ENCODE assay signal across 8 mouse cellular contexts in the genomic region with DNA sequence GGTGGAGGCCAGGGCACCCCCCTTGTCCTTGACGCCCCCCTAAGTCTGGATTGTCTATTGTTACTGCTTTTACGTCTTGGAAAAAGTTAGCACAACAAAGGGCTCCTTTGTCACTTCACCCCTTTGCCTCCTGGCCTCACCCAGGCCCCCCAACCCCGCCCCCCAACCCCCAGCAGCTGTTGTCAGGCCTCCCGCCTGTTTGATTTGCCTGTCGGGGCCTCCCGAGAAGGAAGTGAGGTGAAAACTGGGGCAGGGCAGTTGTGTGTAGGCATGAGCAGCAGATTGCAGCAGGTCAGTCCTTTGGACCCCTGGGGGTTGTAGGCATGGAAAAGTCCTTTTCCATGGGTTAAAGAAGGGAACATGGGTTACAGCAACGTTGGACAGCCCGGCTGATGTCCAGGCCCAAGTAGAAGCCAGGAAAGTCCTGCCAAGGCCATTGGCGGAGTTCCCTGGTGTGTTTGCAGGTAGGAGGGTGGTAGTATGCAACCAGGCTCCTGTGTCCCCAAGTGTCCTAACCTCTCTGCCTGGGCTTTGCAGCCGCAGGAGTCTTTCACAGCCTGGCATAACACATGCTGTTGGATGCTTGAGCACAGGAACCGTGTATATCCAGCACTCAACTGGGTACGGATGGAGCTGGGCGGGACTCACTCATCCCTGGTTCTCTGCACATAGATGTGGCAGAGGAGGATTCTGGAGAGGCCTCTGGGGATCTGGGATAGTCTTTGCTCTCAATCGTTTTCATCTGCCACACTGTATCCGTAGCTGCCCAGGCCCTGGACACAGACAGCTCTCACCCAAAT. TPM values are rescaled to one million over a fixed set of nuclear protein-coding genes. Genes with fewer than 3 reads are reported as not detected.
DNase-seq lines count a peak whose midpoint lies in the region; ATAC-seq and TF ChIP-seq lines count a peak whose summit lies in the region.

No protein-coding gene starts in this region.

- H3K9ac ChIP-seq in heart, embryonic 16.5 days (ENCODE audit: low read length) = peak overlapping the region; percentile 84
- H3K9ac ChIP-seq in limb, embryonic 11.5 days (ENCODE audit: low read length) = peak overlapping the region; percentile 36

- DNase-seq in gastrocnemius, adult 2 months = peak; percentile 83
- no peak for DNase-seq in gastrocnemius, postnatal 10 days
- DNase-seq in embryo, embryonic 9.5 days (ENCODE audit: extremely low spot score) = peak; percentile 38
- DNase-seq in limb, embryonic 11.5 days (ENCODE audit: low spot score) = peak; percentile 60
- peak; percentile 47 for DNase-seq in retina, embryonic 14.5 days (ENCODE audit: low spot score)
- no peak for DNase-seq in left cerebral cortex, adult 18-20 months (ENCODE audit: low spot score in 2 of 2)

- peak overlapping the region; percentile 85 for H3K4me3 ChIP-seq in gastrocnemius, adult 2 months
- peak overlapping the region; percentile 72 for H3K4me3 ChIP-seq in heart, embryonic 16.5 days (ENCODE audit: low read length)
- no peak overlapping the region for H3K4me3 ChIP-seq in limb, embryonic 11.5 days (ENCODE audit: low read depth, low read length)

- WGBS in heart, embryonic 16.5 days = 32% methylated on average over 15 of the region's 15 CpGs
- WGBS in limb, embryonic 11.5 days = 19% methylated on average over 15 of the region's 15 CpGs

- no peaks in the 10 kb centered on the region for H3K9me3 ChIP-seq in heart, embryonic 16.5 days (replicated peaks; ENCODE audit: control insufficient read depth, low read length)
- no peaks in the 10 kb centered on the region for H3K9me3 ChIP-seq in limb, embryonic 11.5 days (ENCODE audit: control insufficient read depth, low read length)

- no peaks in the 10 kb centered on the region for H3K27me3 ChIP-seq in heart, embryonic 16.5 days (ENCODE audit: control insufficient read depth, insufficient read depth, low read length)
- no peaks in the 10 kb centered on the region for H3K27me3 ChIP-seq in limb, embryonic 11.5 days (ENCODE audit: control insufficient read depth, insufficient read depth, low read length)

- TF ChIP-seq CTCF in gastrocnemius, adult 2 months (IDR thresholded peaks at IDR 0.05) = no peak

- peaks cover 19% of the 10 kb centered on the region for H3K36me3 ChIP-seq in heart, embryonic 16.5 days (ENCODE audit: control insufficient read depth, insufficient read depth)
- H3K36me3 ChIP-seq in limb, embryonic 11.5 days (ENCODE audit: control insufficient read depth, insufficient read depth, low read length) = peaks cover 6% of the 10 kb centered on the region; the same call in 1 of the 2 replicates

- intact Hi-C loops in gastrocnemius, adult 2 months (cut with DNase I) = loop anchor here (5.0 kb wide), 1 partner anchor 103 kb away; a partner anchor contains a TSS

- H3K4me2 ChIP-seq in heart, embryonic 16.5 days (ENCODE audit: low read depth, low read length) = peak overlapping the region; percentile 100
- H3K4me2 ChIP-seq in limb, embryonic 11.5 days (ENCODE audit: low read depth, severe bottlenecking) = peak overlapping the region; percentile 89

- H3K27ac ChIP-seq in gastrocnemius, adult 2 months = peak overlapping the region; percentile 89
- peak overlapping the region; percentile 93 for H3K27ac ChIP-seq in heart, embryonic 16.5 days (ENCODE audit: low read length)
- peak overlapping the region; percentile 90 for H3K27ac ChIP-seq in limb, embryonic 11.5 days (replicated peaks; ENCODE audit: low read depth, low read length)

- H3K4me1 ChIP-seq in heart, embryonic 16.5 days (ENCODE audit: control insufficient read depth, insufficient read depth, low read length) = peaks cover 92% of the 10 kb centered on the region
- peaks cover 86% of the 10 kb centered on the region for H3K4me1 ChIP-seq in limb, embryonic 11.5 days (ENCODE audit: control insufficient read depth, insufficient read depth, low read length)

- ATAC-seq in heart, embryonic 16.5 days (replicated peaks; ENCODE audit: extremely low read depth, insufficient read depth, low FRiP score) = no peak
- no peak for ATAC-seq in limb, embryonic 11.5 days (ENCODE audit: insufficient number of reproducible peaks, low FRiP score, low TSS enrichment, low read depth)
- no peak for ATAC-seq in inflammation-experienced regulatory T-cells, adult 6 months

RNA-seq across cellular contexts. Expression of a gene that starts 18.0 kb away (rescaled TPM):
- total RNA-seq in gastrocnemius, adult 2 months (2021) = not detected
- not detected for total RNA-seq in gastrocnemius, postnatal 10 days (2021)
- 4.1 and 4.5 TPM in 2 replicates for polyA plus RNA-seq in heart, embryonic 16.5 days (2015; fragmentation: Nextera tagmentation; extraction: Ambion mirVana)
- 0.40 TPM in 1 of 2 replicates, not detected in the other for polyA plus RNA-seq in limb, embryonic 11.5 days (2014; fragmentation: Nextera tagmentation; extraction: Ambion mirVana)
- 1 to 10 TPM; 1.8 to 2.0 TPM for total RNA-seq in left cerebral cortex, adult 18-20 months (2021)
- not detected for polyA plus RNA-seq in inflammation-experienced regulatory T-cells, adult 6 months (2017; shearing (Covaris generic))

RNA-seq across cellular contexts. Expression of a gene that starts 37.2 kb away (rescaled TPM):
- 10 to 100 TPM; 10.2 to 12.4 TPM for total RNA-seq in gastrocnemius, adult 2 months (2021)
- total RNA-seq in gastrocnemius, postnatal 10 days (2021) = 10 to 100 TPM; 22.6 to 31.5 TPM
- polyA plus RNA-seq in heart, embryonic 16.5 days (2015; fragmentation: Nextera tagmentation; extraction: Ambion mirVana) = 28.2 and 28.6 TPM in 2 replicates
- 46.7 and 48.7 TPM in 2 replicates for polyA plus RNA-seq in limb, embryonic 11.5 days (2014; fragmentation: Nextera tagmentation; extraction: Ambion mirVana)
- 10 to 100 TPM; 14.4 to 14.9 TPM for total RNA-seq in left cerebral cortex, adult 18-20 months (2021)
- polyA plus RNA-seq in inflammation-experienced regulatory T-cells, adult 6 months (2017; shearing (Covaris generic)) = 1 to 10 TPM; 7.4 to 8.1 (median 7.6) TPM

RNA-seq across cellular contexts. Expression of a gene that starts 57.2 kb away (rescaled TPM):
- total RNA-seq in gastrocnemius, adult 2 months (2021) = under 1 TPM in 1 of 2 experiments, not detected in 1; 0.11 TPM
- total RNA-seq in gastrocnemius, postnatal 10 days (2021) = 1 to 10 TPM; 2.3 to 3.5 TPM
- polyA plus RNA-seq in heart, embryonic 16.5 days (2015; fragmentation: Nextera tagmentation; extraction: Ambion mirVana) = 18.6 and 23.0 TPM in 2 replicates
- polyA plus RNA-seq in limb, embryonic 11.5 days (2014; fragmentation: Nextera tagmentation; extraction: Ambion mirVana) = 58.7 and 63.4 TPM in 2 replicates
- under 1 TPM; 0.33 to 0.45 TPM for total RNA-seq in left cerebral cortex, adult 18-20 months (2021)
- 10 to 100 TPM in 1 of 3 experiments, 1 to 10 TPM in 2; 5.1 to 40.6 (median 5.2) TPM for polyA plus RNA-seq in inflammation-experienced regulatory T-cells, adult 6 months (2017; shearing (Covaris generic))

RNA-seq across cellular contexts. Expression of a gene that starts 59.2 kb away (rescaled TPM):
- under 1 TPM; 0.11 to 0.18 TPM for total RNA-seq in gastrocnemius, adult 2 months (2021)
- total RNA-seq in gastrocnemius, postnatal 10 days (2021) = 10 to 100 TPM; 33.9 to 43.9 TPM
- 162 and 179 TPM in 2 replicates for polyA plus RNA-seq in heart, embryonic 16.5 days (2015; fragmentation: Nextera tagmentation; extraction: Ambion mirVana)
- polyA plus RNA-seq in limb, embryonic 11.5 days (2014; fragmentation: Nextera tagmentation; extraction: Ambion mirVana) = 422 and 448 TPM in 2 replicates
- total RNA-seq in left cerebral cortex, adult 18-20 months (2021) = under 1 TPM; 0.40 to 0.67 TPM
- polyA plus RNA-seq in inflammation-experienced regulatory T-cells, adult 6 months (2017; shearing (Covaris generic)) = 100 to 1,000 TPM in 1 of 3 experiments, 10 to 100 TPM in 2; 34.9 to 332 (median 36.3) TPM

Comparison
In these comparisons a context has a peak if more than half of its experiments do, and no peak if none do; other contexts are left out.
1. DNase-seq: peak in gastrocnemius, adult 2 months (single experiment), embryo, embryonic 9.5 days (single experiment), limb, embryonic 11.5 days (single experiment) and retina, embryonic 14.5 days (single experiment); none in gastrocnemius, postnatal 10 days (single experiment) and left cerebral cortex, adult 18-20 months (0 of 2).
2. Peak in every context shown above with its lines, with median percentiles within 50 percentile points of each other: H3K27ac ChIP-seq.